Mouse (Mus musculus) cortical plate, adult 2 months (tissue): ENCODE results near the gene Dpep1.

Source experiments
- CTCF ChIP-seq: fragments of 200-500 bp; IDR thresholded peaks from 2 replicates; pipeline ENCODE4 v1.5.1; 2011; ENCODE audit warnings: mild to moderate bottlenecking, control low read depth, low read length; ENCODE audit not compliant: insufficient read depth; ENCODE audit errors: extremely low read depth
- POLR2A ChIP-seq: fragments of 200-500 bp; IDR thresholded peaks from 2 replicates; pipeline ENCODE4 v1.6.1; 2011; ENCODE audit warnings: mild to moderate bottlenecking, low read length, control low read depth; ENCODE audit not compliant: insufficient read depth; ENCODE audit errors: extremely low read depth

GRCm38 (mm10) chr8:123233760-123234159 lies 47.7 kb downstream of the Dpep1 start:
- TF ChIP-seq POLR2A (no peak), CTCF (no peak)
